Mouse (Mus musculus) kidney, adult 8-10 months (tissue): Measurements from ENCODE around the gene Clec1b.

Experiments
- DNase-seq, 2 experiments: peaks; one replicate each; pipeline ENCODE4 v3.0.0; 2022

The Clec1b gene

GRCm38 (mm10) chr6:129422311-129422710, 25.2 kb downstream of the Clec1b start:
- DNase-seq: no peak

GRCm38 (mm10) chr6:129423040-129423733, 26.1 kb downstream of the Clec1b start:
- peak in 1 of 2 experiments; percentile 15 for DNase-seq

- DNase-seq: peak; percentile 76 to 90
Observed at GRCm38 (mm10) chr6:129423734-129424072, 26.6 kb downstream of the Clec1b start.

- DNase-seq: no peak
Observed at GRCm38 (mm10) chr6:129425217-129425616, 28.1 kb downstream of the Clec1b start.

GRCm38 (mm10) chr6:129425812-129426211, 28.7 kb downstream of the Clec1b start:
- DNase-seq: peak; percentile 46 to 61

GRCm38 (mm10) chr6:129427281-129427680, 30.2 kb downstream of the Clec1b start:
- no peak for DNase-seq

GRCm38 (mm10) chr6:129434239-129434638, 37.1 kb downstream of the Clec1b start:
- no peak for DNase-seq

- no peak for DNase-seq
Observed at GRCm38 (mm10) chr6:129436025-129436424, 38.9 kb downstream of the Clec1b start.

GRCm38 (mm10) chr6:129438033-129438432, 40.9 kb downstream of the Clec1b start:
- DNase-seq: no peak

- DNase-seq: no peak
Observed at GRCm38 (mm10) chr6:129449743-129450142, 52.6 kb downstream of the Clec1b start.

- DNase-seq: peak; percentile 50 to 51
Observed at GRCm38 (mm10) chr6:129451411-129452039, 54.4 kb downstream of the Clec1b start, which contains the start of gene Clec1a. Clec1a (minus strand) TSS chr6:129452000.
